Mouse (Mus musculus) MEL-GATA-1-ER (cell line): ENCODE data around the gene Wdr93.
"Not testable (repeated sequence)": the region's sequence is repeated elsewhere in the genome, so short reads cannot be mapped to it uniquely, and the experiment has no call there.

Experiments used
- DNase-seq: peaks from one replicate; pipeline ENCODE4 v3.0.0-alpha.2; 2012; ENCODE audit warnings: low read depth; ENCODE audit errors: extremely low read depth

The Wdr93 gene

DNA sequence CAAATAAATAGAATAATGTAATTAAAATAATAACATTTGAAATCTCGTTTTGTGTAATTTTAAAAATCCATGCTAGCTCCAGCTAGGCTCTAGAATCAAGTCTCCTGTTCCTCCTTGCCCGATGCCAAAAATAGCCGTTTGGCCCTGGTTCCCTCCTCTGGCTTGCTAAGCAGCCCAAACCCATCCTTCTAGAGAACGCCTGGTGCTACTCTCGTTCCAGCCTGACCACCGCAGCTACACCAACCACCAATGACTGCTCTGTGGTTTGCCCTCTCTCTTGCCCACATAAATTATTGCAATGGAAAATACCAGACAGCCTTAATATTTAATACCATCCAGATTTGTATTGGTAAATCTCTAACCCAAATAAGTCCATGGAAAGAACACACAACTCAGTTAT lies 4.7 kb downstream of the Wdr93 start:
- DNase-seq, result no peak

DNA sequence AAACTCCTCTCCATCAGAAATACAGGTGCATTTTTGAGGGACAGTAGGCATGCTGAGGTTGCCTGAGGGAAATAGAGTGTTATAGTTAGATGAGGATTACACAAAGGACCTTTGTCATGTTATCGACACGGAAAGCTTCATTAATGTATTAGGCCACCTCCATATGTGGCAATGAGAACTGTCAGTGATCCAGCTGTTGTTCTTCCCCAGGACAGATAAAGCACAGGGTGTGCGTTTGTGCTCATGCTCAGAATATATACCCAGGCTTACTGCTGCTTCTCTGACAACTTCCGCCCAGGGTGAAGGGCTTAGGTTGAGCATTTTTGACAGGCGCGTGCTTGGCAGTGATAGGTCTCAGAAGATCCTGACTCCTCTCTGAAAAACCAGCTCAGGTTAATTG lies 6.5 kb downstream of the Wdr93 start:
- DNase-seq, result no peak

- no peak for DNase-seq
Observed at GRCm38 (mm10) chr7:79756334-79756733, 13.4 kb downstream of the Wdr93 start.

DNA sequence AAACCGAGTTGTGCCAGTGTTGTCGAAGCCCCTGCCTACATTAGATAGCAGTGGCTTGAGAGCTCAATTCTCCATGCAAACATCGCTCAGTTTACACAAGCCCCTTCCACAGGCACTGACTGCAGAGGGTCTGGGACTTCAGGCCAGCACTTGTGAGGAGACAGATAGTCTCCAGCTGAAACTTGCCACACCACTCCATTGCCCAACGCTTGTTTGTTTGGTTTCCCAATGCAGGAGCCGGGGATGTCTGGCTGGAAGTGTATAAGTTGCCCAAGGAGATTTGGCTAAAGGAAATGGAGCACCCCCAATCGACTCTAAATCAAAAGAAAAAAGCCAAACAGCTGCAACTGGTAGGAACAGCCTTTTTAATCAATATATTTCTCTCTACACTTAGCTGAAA lies 15.2 kb downstream of the Wdr93 start:
- no peak for DNase-seq

DNA sequence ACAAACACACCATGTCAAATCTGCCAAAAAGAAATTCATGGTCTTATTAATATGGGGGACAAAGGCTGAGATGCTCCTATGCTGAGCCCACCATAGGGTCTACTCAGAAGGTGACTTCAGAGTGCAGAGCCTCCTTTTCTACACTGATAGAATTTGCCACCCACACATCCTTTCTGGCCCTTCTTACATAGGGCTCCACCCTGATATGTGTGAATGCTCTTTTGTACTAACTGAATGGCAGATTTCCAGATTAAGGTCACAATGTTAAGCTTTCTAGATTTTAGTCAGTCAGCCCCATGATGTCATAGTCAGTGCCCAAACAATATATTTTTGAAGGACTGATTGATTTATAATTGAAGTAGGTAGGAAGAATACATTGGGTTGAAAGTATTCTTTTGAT lies 16.8 kb downstream of the Wdr93 start:
- no peak for DNase-seq

GRCm38 (mm10) chr7:79761124-79761876 lies 18.3 kb downstream of the Wdr93 start:
- DNase-seq, result no peak

DNA sequence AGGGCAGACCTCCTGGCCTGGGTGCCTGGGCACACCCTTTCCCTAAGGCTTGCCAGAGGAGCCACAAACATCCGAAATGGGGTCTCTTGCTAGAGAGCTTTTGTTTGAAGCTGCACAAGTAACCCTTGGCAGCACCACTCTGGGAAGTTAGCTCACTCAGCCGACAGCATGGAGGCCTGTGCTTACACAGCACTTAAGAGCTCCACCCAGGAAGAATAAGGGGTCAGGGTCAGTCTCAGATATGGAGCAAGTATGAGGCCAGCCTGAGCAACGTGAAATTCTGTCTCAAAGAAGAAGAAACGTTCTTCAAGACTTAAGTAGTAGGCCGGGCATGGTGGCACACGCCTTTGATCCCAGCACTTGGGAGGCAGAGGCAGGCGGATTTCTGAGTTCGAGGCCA lies 19.1 kb downstream of the Wdr93 start:
- DNase-seq, result no peak

- DNase-seq, result no peak
Observed at GRCm38 (mm10) chr7:79765991-79766390, 23.0 kb downstream of the Wdr93 start.

DNA sequence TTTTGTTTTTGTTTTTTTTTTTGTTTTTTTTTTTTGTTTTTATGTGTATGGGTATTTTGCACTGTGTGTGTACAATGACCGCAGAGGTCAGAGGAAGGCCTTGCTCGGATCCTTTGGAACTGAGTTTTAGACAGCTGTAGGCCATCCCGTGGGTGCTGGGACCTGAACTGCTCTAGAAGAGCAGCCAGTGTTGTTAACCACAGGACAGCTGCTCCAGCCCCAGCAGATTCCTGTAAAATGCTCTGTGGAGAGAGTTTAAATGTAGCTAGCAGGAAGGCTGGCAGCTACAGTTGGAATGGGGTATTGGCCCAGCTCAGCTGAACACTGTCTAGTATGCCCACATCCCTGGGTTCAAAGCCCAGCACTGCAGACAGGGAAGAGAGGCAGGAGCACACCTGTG lies 26.7 kb downstream of the Wdr93 start:
- DNase-seq, result no peak

- no peak for DNase-seq
Observed at GRCm38 (mm10) chr7:79771561-79772512, 28.9 kb downstream of the Wdr93 start.

GRCm38 (mm10) chr7:79780647-79781626 lies 38.0 kb downstream of the Wdr93 start:
- DNase-seq, result peak; percentile 62

GRCm38 (mm10) chr7:79781826-79782515 lies 39.0 kb downstream of the Wdr93 start:
- DNase-seq, result no peak

DNA sequence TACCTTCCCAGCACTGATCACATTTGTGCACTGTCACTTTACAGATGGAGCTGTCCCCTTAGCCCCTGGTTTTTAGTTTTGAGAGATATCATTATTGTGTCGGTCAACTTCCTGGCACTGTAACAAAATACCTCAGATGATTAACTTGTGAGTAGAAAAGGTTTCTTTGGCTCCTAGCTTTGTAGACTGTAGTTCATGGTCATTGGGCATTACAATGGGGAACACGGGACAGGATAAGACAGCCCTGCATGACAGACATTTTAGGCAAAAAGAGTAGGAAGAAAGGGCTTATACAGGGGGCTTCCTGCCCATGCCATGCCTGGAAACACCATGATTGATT lies 39.5 kb downstream of the Wdr93 start:
- no peak for DNase-seq

DNA sequence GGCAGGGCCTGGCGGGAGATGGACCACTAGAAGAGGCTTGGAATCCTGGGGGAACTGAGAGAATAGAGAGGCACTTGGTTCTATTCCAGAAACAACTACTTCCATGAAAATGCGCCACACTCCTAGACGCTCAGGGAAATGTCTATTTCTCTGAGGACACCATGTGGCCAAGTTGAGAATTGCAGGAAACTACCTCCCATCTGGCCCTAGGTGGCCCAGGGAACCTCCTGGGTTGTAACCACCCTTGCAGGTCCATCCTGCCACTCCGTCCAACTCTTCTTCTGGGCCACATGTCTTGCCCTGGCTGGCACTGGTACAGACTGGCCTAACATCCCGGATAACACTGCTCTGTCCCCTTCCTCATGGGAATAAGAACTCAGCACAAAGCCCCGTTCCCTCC lies 43.3 kb downstream of the Wdr93 start:
- DNase-seq, result no peak

- DNase-seq, result not testable (repeated sequence)
Observed at GRCm38 (mm10) chr7:79789812-79790211, 46.8 kb downstream of the Wdr93 start.

DNA sequence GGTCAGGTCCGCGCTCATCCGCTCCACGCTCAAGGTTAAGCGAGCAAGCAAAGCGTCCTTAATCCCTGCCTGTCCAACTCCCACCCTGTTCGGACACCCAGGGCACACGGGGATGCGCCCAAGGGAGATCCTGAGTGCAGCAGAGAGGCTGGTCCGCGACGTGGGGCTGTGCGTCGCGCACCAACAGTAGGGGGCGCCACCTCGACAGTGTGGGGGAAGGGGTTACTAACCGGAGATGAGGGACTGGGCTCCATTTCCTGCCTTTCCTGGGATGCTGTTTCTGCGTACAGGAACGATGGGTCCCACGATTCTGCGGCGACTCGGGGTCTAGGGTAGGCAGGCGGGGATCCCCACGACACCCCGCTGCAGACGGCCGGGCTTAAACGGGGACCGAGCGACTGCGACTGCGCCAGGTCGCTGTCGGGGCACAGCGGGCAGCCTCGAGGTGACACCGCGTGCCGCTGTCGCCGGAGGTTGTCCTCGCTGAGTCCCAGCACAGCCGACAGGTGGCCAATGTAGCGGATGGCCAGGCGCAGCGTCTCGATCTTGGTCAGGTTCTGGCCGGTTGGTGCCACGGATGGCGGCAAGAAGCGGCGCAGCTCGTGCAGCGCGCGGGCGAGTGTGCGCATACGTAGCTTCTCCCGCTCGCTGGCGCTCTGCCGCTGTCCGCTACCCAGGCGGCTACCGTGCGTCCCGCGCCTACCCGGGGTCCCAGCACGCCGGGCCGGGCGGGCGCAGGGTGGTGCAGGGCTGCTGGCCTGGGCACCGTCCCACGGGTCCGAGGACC lies 49.9 kb downstream of the Wdr93 start:
- no peak for DNase-seq

DNA sequence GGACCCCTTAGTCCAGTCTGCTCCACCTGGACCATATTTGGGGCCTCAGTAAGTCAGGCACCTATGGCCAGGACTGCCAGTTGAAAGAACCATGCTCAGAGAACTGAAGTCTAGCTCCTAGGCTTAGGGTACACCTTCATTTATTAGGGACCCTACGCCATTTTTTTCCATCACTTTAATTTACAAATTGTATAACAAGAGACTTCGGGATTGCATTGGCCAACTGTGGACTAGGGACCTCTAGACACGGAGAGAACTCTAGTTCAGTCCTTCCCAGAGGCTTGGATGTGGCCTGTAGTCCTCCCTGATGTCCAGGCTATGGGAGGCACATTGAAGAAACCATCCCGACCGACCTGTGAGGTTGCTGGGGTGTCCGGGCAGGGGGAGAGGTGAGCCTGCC lies 50.7 kb downstream of the Wdr93 start, which contains the start of gene Mesp1:
TSS of gene Mesp1 (minus strand) at position 101 of the 400 bp plus-strand sequence.
- no peak for DNase-seq

DNA sequence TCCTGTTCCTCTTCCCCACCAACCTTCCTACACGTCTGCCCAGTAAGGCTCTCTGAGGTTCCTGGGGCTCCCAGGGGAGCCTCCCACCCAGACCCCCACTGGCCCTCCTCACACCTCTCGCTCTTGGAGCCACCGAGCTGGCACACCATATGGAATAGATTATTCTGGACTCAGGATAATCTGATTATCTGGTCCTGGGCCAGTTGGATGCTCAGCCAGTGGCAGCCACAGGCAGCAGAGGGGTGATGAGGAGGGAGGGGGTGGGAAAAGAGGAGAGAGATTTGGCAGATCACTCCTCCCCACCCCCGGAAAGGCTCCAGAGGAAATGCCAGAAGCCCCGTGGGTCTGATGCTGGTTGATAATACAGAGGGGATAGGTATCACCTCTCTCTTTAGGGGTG lies 55.6 kb downstream of the Wdr93 start:
- no peak for DNase-seq

DNA sequence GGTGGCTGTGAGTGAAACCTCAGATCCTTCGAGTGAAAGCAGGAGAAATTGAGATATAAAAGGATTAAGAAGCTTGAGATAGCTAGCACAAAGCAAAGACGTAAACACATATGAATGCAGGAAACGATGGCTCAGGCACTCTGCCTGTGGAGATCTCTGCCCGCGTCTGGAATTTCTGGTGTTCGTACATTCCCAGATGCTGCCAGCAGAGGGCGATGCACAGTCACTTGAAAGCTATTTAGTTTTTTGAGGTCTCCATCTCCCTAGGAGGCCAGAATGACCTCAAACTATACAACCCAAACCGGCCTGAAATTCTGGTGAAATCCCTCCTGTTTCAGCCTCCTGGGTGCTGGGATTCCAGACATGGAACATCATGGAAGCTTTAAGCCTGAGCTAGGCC lies 56.1 kb downstream of the Wdr93 start:
- peak; percentile 43 for DNase-seq

DNA sequence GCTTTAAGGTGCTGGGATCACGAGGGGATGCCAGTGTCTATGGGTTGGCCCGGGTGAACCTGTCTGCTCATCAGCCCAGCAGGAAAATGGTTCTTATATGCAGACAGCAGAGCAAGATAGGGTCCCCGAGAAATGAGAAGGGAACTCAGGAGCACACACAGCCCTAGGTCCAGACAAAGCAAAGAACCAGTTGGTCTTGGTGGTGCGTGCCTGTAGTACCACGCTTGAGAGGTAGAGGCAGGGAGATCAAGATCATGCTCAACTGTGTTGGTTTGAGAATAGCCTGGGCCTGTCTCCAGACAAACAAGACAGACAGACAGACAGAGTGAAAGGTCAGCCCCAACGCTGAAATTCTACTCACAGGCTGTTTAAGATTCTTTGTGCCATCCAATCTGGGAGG lies 56.5 kb downstream of the Wdr93 start:
- DNase-seq, result no peak
